Mouse (Mus musculus): ENCODE data around the gene Vmn2r11.
"Not testable (repeated sequence)": the region's sequence is repeated elsewhere in the genome, so short reads cannot be mapped to it uniquely, and the experiment has no call there.

DNA sequence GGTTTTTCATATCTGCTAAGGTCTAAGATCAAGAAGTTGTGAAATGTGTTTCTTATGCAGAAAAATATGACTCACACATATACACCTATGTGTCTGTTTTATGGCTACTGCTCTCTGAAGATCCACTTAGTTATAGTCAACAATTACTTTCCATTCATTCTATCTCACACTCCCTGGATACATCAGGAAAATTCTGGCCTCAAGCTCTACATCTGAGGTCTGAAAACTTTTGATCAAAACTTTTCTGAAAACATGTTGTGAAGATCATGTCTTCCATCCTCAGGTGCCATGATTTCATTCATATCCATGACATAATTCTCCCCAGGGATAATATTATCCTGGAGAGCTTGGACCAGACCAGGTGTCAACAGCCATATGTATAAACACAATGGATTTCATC is 52.9 kb downstream of the Vmn2r11 start, which contains the start of gene Vmn2r10:
- not testable (repeated sequence) for TF ChIP-seq CTCF, EP300 (IDR thresholded peaks at IDR 0.05)
